Mouse (Mus musculus) stomach, postnatal 0 days (tissue): ENCODE data around the gene Hivep2.
A peak's percentile ranks its signal among the peaks of the same experiment; 100 is the strongest.

ENCODE experiments used
- CTCF ChIP-seq: IDR thresholded peaks from 2 replicates; pipeline ENCODE4 v1.5.1; 2016; ENCODE audit warnings: antibody characterized with exemption, low read depth, mild to moderate bottlenecking, moderate library complexity
- EP300 ChIP-seq: optimal IDR thresholded peaks from 2 replicates; pipeline ENCODE3; 2016; ENCODE audit warnings: antibody characterized with exemption

DNA sequence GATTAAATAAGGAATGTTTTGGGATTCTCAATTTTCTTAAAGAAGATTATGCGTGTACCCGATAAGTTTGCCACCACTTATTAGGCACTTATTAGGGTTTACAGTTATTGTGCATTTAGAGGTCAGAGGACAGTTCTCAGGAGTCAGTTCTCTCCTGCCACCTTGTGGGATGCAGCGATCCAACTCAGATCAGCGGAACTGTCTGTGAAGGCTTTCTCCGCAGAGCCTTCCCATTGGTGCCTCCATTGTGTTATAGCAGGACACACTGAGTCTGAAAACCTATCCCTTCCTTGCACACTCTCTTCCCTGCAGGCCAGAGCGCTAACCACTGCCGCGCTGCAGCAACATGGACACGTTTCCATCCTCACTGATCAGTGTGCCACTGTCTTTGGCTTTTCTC, 123.6 kb downstream of the Hivep2 start:
- peak; percentile 73 for TF ChIP-seq CTCF
- TF ChIP-seq EP300 = no peak
